In genomic region chr8:83973161-83974031, GRCm38 (mm10) we compare ENCODE assay signal across 8 mouse cellular contexts. TPM values are rescaled to one million over a fixed set of nuclear protein-coding genes. Genes with fewer than 3 reads are reported as not detected.
DNase-seq lines count a peak whose midpoint lies in the region; ATAC-seq lines count a peak whose summit lies in the region.

No protein-coding gene starts in this region.

- H3K9me3 ChIP-seq in liver, embryonic 11.5 days (ENCODE audit: control insufficient read depth, low read length) = no peaks in the 10 kb centered on the region

- peak overlapping the region; percentile 96 for H3K4me3 ChIP-seq in liver, embryonic 11.5 days (ENCODE audit: low read depth, low read length)

- peaks cover 27% of the 10 kb centered on the region for H3K4me1 ChIP-seq in liver, embryonic 11.5 days (replicated peaks; ENCODE audit: control insufficient read depth, insufficient read depth, low read length)

- 7% methylated on average over 37 of the region's 37 CpGs for WGBS in liver, embryonic 11.5 days

- peak overlapping the region; percentile 52 for H3K27ac ChIP-seq in liver, embryonic 11.5 days (ENCODE audit: low read depth, low read length)

- peak overlapping the region; percentile 85 for H3K9ac ChIP-seq in liver, embryonic 11.5 days (ENCODE audit: low read depth, low read length)

- no peaks in the 10 kb centered on the region for H3K27me3 ChIP-seq in liver, embryonic 11.5 days (replicated peaks; ENCODE audit: control insufficient read depth, insufficient read depth, low read length)

- H3K36me3 ChIP-seq in liver, embryonic 11.5 days (ENCODE audit: control insufficient read depth, insufficient read depth, low read length) = peaks cover 6% of the 10 kb centered on the region

- peak; percentile 6; the same call in 1 of the 2 replicates for ATAC-seq in frontal cortex, adult (ENCODE audit: low TSS enrichment)
- peak; percentile 6; the same call in 1 of the 2 replicates for ATAC-seq in granulocyte monocyte progenitor cell, adult 5-6 weeks (replicated peaks; ENCODE audit: poor library complexity, severe bottlenecking)
- ATAC-seq in liver, embryonic 11.5 days (replicated peaks; ENCODE audit: low FRiP score) = peak; percentile 24

- peak overlapping the region; percentile 97 for H3K4me2 ChIP-seq in liver, embryonic 11.5 days

- no peak for DNase-seq in frontal cortex, postnatal 25 days (ENCODE audit: low spot score in 2 of 2)
- DNase-seq in 3134 (ENCODE audit: extremely low read depth, insufficient read length, low spot score) = peak; percentile 43
- DNase-seq in brain, adult 2 months (ENCODE audit: low read depth, low spot score) = peak; percentile 60
- DNase-seq in liver, embryonic 11.5 days (ENCODE audit: low spot score) = peak; percentile 55
- peak; percentile 28 for DNase-seq in retina, postnatal 7 days (ENCODE audit: low read depth, low spot score)
- no peak for DNase-seq in spleen, postnatal 10 days (ENCODE audit: low spot score in 2 of 2)

RNA-seq across cellular contexts. Expression of gene Prkaca, which starts 0.6 kb away (rescaled TPM):
- total RNA-seq in granulocyte monocyte progenitor cell, adult 5-6 weeks (2014; fragmentation: Nextera tagmentation) = 36.4 and 39.3 TPM in 2 replicates
- 18.2 and 20.3 TPM in 2 replicates for total RNA-seq in granulocyte monocyte progenitor cell, adult 5-6 weeks (2017)
- polyA plus RNA-seq in liver, embryonic 11.5 days (2014; fragmentation: Nextera tagmentation; extraction: Ambion mirVana) = 96.9 and 99.2 TPM in 2 replicates

RNA-seq across cellular contexts. Expression of gene Asf1b, which starts 18.1 kb away (rescaled TPM):
- total RNA-seq in granulocyte monocyte progenitor cell, adult 5-6 weeks (2014; fragmentation: Nextera tagmentation) = 36.8 and 53.8 TPM in 2 replicates
- 29.8 and 33.2 TPM in 2 replicates for total RNA-seq in granulocyte monocyte progenitor cell, adult 5-6 weeks (2017)
- polyA plus RNA-seq in liver, embryonic 11.5 days (2014; fragmentation: Nextera tagmentation; extraction: Ambion mirVana) = 109 and 123 TPM in 2 replicates

RNA-seq across cellular contexts. Expression of gene Gm10644, which starts 18.4 kb away (rescaled TPM):
- not detected in 2 replicates for total RNA-seq in granulocyte monocyte progenitor cell, adult 5-6 weeks (2014; fragmentation: Nextera tagmentation)
- total RNA-seq in granulocyte monocyte progenitor cell, adult 5-6 weeks (2017) = not detected in 2 replicates
- 0.25 and 0.37 TPM in 2 replicates for polyA plus RNA-seq in liver, embryonic 11.5 days (2014; fragmentation: Nextera tagmentation; extraction: Ambion mirVana)

RNA-seq across cellular contexts. Expression of gene Samd1, which starts 24.1 kb away (rescaled TPM):
- 58.8 and 66.1 TPM in 2 replicates for total RNA-seq in granulocyte monocyte progenitor cell, adult 5-6 weeks (2014; fragmentation: Nextera tagmentation)
- 37.5 and 60.0 TPM in 2 replicates for total RNA-seq in granulocyte monocyte progenitor cell, adult 5-6 weeks (2017)
- polyA plus RNA-seq in liver, embryonic 11.5 days (2014; fragmentation: Nextera tagmentation; extraction: Ambion mirVana) = 13.4 and 17.6 TPM in 2 replicates

RNA-seq across cellular contexts. Expression of gene 1700067K01Rik, which starts 27.9 kb away (rescaled TPM):
- 2.3 TPM in 1 of 2 replicates, not detected in the other for total RNA-seq in granulocyte monocyte progenitor cell, adult 5-6 weeks (2014; fragmentation: Nextera tagmentation)
- total RNA-seq in granulocyte monocyte progenitor cell, adult 5-6 weeks (2017) = not detected in 2 replicates
- 0.29 and 1.5 TPM in 2 replicates for polyA plus RNA-seq in liver, embryonic 11.5 days (2014; fragmentation: Nextera tagmentation; extraction: Ambion mirVana)

Comparison
In these comparisons a context has a peak if more than half of its experiments do, and no peak if none do; other contexts are left out.
1. DNase-seq: peak in 3134 (single experiment), brain, adult 2 months (single experiment), liver, embryonic 11.5 days (single experiment) and retina, postnatal 7 days (single experiment); none in frontal cortex, postnatal 25 days (0 of 2) and spleen, postnatal 10 days (0 of 2).
2. Peak in every context shown above with its lines, with median percentiles within 50 percentile points of each other: ATAC-seq.